In the genomic region with DNA sequence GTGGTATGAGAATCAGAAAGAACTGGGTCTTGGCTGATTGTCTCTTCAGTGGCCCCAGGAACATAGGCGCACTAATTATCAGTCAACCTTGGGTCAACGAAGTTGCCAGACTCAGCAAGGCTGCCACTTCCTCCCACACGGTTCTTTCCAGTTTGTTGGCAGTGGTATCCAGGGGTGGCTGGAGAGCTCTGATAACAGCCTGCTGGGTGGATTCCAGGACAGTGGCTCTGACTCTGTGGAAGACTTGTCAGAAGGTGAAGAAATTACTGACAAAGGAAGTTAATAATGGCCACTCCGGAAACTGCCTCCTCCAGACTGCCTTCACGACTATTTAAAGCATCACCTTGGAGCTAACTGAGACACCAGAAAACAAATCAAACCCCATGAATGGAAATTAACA, we compare ENCODE assay signal across 13 mouse cellular contexts. TPM values are rescaled to one million over a fixed set of nuclear protein-coding genes. Genes with fewer than 3 reads are reported as not detected.
A peak's percentile ranks its signal among the peaks of the same experiment; 100 is the strongest.
DNase-seq lines count a peak whose midpoint lies in the region; ATAC-seq and TF ChIP-seq lines count a peak whose summit lies in the region.
"Had no signal": no experiment of that assay in that cellular context is flagged by ENCODE, and none has a peak within 500 bp of the region (broad histone marks: within the 10 kb centered on the region; RNA-seq: fewer than 3 reads in every experiment).

No protein-coding gene starts in this region.

- H3K27me3 ChIP-seq in heart, embryonic 10.5 days (ENCODE audit: insufficient read depth, poor library complexity, severe bottlenecking): no peaks in the 10 kb centered on the region
- H3K27me3 ChIP-seq in heart, embryonic 14.5 days (ENCODE audit: control insufficient read depth, insufficient read depth, low read length): no peaks in the 10 kb centered on the region
- H3K27me3 ChIP-seq in stomach, postnatal 0 days (ENCODE audit: control insufficient read depth, insufficient read depth, low read length): no peaks in the 10 kb centered on the region
- H3K27me3 ChIP-seq: liver, embryonic 15.5 days; megakaryocyte, embryonic 14.5 days; neural tube, embryonic 15.5 days had no signal

- no peak overlapping the region for H3K9ac ChIP-seq in heart, embryonic 14.5 days (ENCODE audit: low read length)
- H3K9ac ChIP-seq in stomach, postnatal 0 days (ENCODE audit: low read length): no peak overlapping the region
- H3K9ac ChIP-seq: liver, embryonic 15.5 days; neural tube, embryonic 15.5 days had no signal

- peak; percentile 35; the same call in 1 of the 2 replicates for ATAC-seq in heart, embryonic 14.5 days (ENCODE audit: insufficient number of reproducible peaks, insufficient read depth, low FRiP score, low read depth)
- ATAC-seq in megakaryocyte progenitor cell, adult 5-6 weeks (replicated peaks; ENCODE audit: poor library complexity): peak; percentile 90
- no peak for ATAC-seq in stomach, postnatal 0 days (ENCODE audit: low FRiP score, low TSS enrichment)

- no peak for TF ChIP-seq CTCF in stomach, postnatal 0 days (IDR thresholded peaks at IDR 0.05; ENCODE audit: low read depth)

- H3K9me3 ChIP-seq in heart, embryonic 10.5 days: no peaks in the 10 kb centered on the region
- H3K9me3 ChIP-seq in heart, embryonic 14.5 days (ENCODE audit: control insufficient read depth, low read length): no peaks in the 10 kb centered on the region
- H3K9me3 ChIP-seq in stomach, postnatal 0 days (ENCODE audit: control insufficient read depth, low read length): no peaks in the 10 kb centered on the region
- H3K9me3 ChIP-seq: hindbrain, embryonic 10.5 days; liver, embryonic 15.5 days; megakaryocyte, embryonic 14.5 days; neural tube, embryonic 15.5 days had no signal

- 28% methylated on average over 5 of the region's 5 CpGs for WGBS in heart, embryonic 10.5 days
- WGBS in heart, embryonic 14.5 days: 3% methylated on average over 5 of the region's 5 CpGs
- WGBS in stomach, postnatal 0 days: 64% methylated on average over 5 of the region's 5 CpGs

- peak; percentile 94 for DNase-seq in heart, adult 11 months
- no peak for DNase-seq in heart, embryonic 10.5 days (ENCODE audit: low spot score)
- peak; percentile 14 for DNase-seq in Muller cell, postnatal 12 days (ENCODE audit: inconsistent ontology term)
- no peak for DNase-seq in left cerebral cortex, adult 18-20 months (ENCODE audit: low spot score in 2 of 2)
- no peak for DNase-seq in left cerebral cortex, adult 8-10 months (ENCODE audit: low spot score in 2 of 2)
- DNase-seq in stomach, postnatal 0 days (ENCODE audit: low spot score): no peak
- DNase-seq: cerebellum, adult 11 months had no signal

- H3K4me2 ChIP-seq in heart, embryonic 14.5 days (ENCODE audit: low read length): no peak overlapping the region
- H3K4me2 ChIP-seq in stomach, postnatal 0 days (replicated peaks; ENCODE audit: low read depth): no peak overlapping the region
- H3K4me2 ChIP-seq: liver, embryonic 15.5 days; neural tube, embryonic 15.5 days had no signal

- H3K4me1 ChIP-seq in heart, embryonic 10.5 days: peaks cover 4% of the 10 kb centered on the region; the same call in 1 of the 2 replicates
- H3K4me1 ChIP-seq in heart, embryonic 14.5 days (ENCODE audit: control insufficient read depth in 2 of 2, insufficient read depth in 2 of 2, low read length in 2 of 2): 0 out of 4 replicates have a peak, but pooled peaks cover 0 to 8% of the 10 kb centered on the region in 2 experiments
- no peaks in the 10 kb centered on the region for H3K4me1 ChIP-seq in stomach, postnatal 0 days (replicated peaks; ENCODE audit: control insufficient read depth, insufficient read depth)
- H3K4me1 ChIP-seq: hindbrain, embryonic 10.5 days; liver, embryonic 15.5 days; neural tube, embryonic 15.5 days had no signal

- no peak overlapping the region for H3K4me3 ChIP-seq in heart, embryonic 10.5 days
- H3K4me3 ChIP-seq in heart, embryonic 14.5 days (ENCODE audit: control insufficient read depth in 1 of 2, insufficient read depth in 1 of 2, low read depth in 1 of 2, low read length in 2 of 2): no peak overlapping the region
- no peak overlapping the region for H3K4me3 ChIP-seq in stomach, postnatal 0 days (ENCODE audit: low read depth, low read length)
- H3K4me3 ChIP-seq: hindbrain, embryonic 10.5 days; liver, embryonic 15.5 days; megakaryocyte, embryonic 14.5 days; neural tube, embryonic 15.5 days had no signal

- no peak for TF ChIP-seq EP300 in stomach, postnatal 0 days (optimal IDR thresholded peaks at IDR 0.05)

- no peak overlapping the region for H3K27ac ChIP-seq in heart, embryonic 10.5 days
- peak overlapping the region in 1 of 2 experiments; percentile 28; a peak in 1 of 4 replicates for H3K27ac ChIP-seq in heart, embryonic 14.5 days (replicated peaks in 1 of 2; ENCODE audit: control insufficient read depth in 1 of 2, insufficient read depth in 1 of 2, low read depth in 2 of 2, low read length in 2 of 2)
- no peak overlapping the region for H3K27ac ChIP-seq in stomach, postnatal 0 days (replicated peaks)
- H3K27ac ChIP-seq: hindbrain, embryonic 10.5 days; liver, embryonic 15.5 days; neural tube, embryonic 15.5 days had no signal

- H3K36me3 ChIP-seq in heart, embryonic 10.5 days: no peaks in the 10 kb centered on the region
- H3K36me3 ChIP-seq in heart, embryonic 14.5 days (ENCODE audit: control insufficient read depth, insufficient read depth, low read length): no peaks in the 10 kb centered on the region
- no peaks in the 10 kb centered on the region for H3K36me3 ChIP-seq in stomach, postnatal 0 days (ENCODE audit: control insufficient read depth, insufficient read depth, low read length)
- H3K36me3 ChIP-seq: hindbrain, embryonic 10.5 days; liver, embryonic 15.5 days; neural tube, embryonic 15.5 days had no signal

RNA-seq across cellular contexts. Expression of gene Ndufb6, which starts 50.5 kb away (rescaled TPM):
- polyA plus RNA-seq in heart, embryonic 10.5 days (2016; fragmentation: Nextera tagmentation; extraction: Ambion mirVana): 439 and 487 TPM in 2 replicates
- 574 and 582 TPM in 2 replicates for polyA plus RNA-seq in heart, embryonic 14.5 days (2014; fragmentation: Nextera tagmentation; extraction: Ambion mirVana)
- 151 and 167 TPM in 2 replicates for total RNA-seq in megakaryocyte progenitor cell, adult 5-6 weeks (2015)
- total RNA-seq in megakaryocyte progenitor cell, adult 5-6 weeks (2017): 52.2 and 66.9 TPM in 2 replicates
- total RNA-seq in left cerebral cortex, adult 18-20 months (2021): 100 to 1,000 TPM; 180 to 195 TPM
- total RNA-seq in left cerebral cortex, adult 8-10 months (2022): 100 to 1,000 TPM; 171 to 192 (median 179) TPM
- 354 and 360 TPM in 2 replicates for polyA plus RNA-seq in stomach, postnatal 0 days (2015; fragmentation: Nextera tagmentation; extraction: Ambion mirVana)

Comparison
In these comparisons a context has a peak if more than half of its experiments do, and no peak if none do; other contexts are left out.
1. DNase-seq: peak in heart, adult 11 months (single experiment) and Muller cell, postnatal 12 days (single experiment); none in heart, embryonic 10.5 days (single experiment), left cerebral cortex, adult 18-20 months (0 of 2), left cerebral cortex, adult 8-10 months (0 of 2) and stomach, postnatal 0 days (single experiment).